Mouse (Mus musculus) midbrain, embryonic 15.5 days (tissue): ENCODE results near the gene Spata9. TPM values are rescaled to one million over a fixed set of nuclear protein-coding genes. Genes with fewer than 3 reads are reported as not detected.

Experiments
- ATAC-seq: fragments of 200-750 bp; cut with Nextera tagmentation; replicated peaks from 2 replicates; pipeline ENCODE4 v1.8.0; 2017; ENCODE audit warnings: moderate TSS enrichment
- H3K27ac ChIP-seq: fragments of 300-500 bp; sonication (generic); 2 replicates; pipeline ENCODE4 v1.5.1; 2015; ENCODE audit warnings: mild to moderate bottlenecking, inconsistent platforms
- H3K27me3 ChIP-seq: fragments of 300-500 bp; sonication (generic); replicated peaks from 2 replicates; pipeline ENCODE4 v1.6.1; 2015; ENCODE audit warnings: inconsistent platforms
- H3K36me3 ChIP-seq: fragments of 300-500 bp; sonication (generic); replicated peaks from 2 replicates; pipeline ENCODE4 v1.6.1; 2015; ENCODE audit warnings: inconsistent platforms
- H3K4me1 ChIP-seq: fragments of 300-500 bp; sonication (generic); 2 replicates; pipeline ENCODE4 v1.6.1; 2015; ENCODE audit warnings: inconsistent platforms
- H3K4me2 ChIP-seq: fragments of 300-500 bp; sonication (generic); 2 replicates; pipeline ENCODE4 v1.6.1; 2015; ENCODE audit warnings: inconsistent platforms, mild to moderate bottlenecking, moderate library complexity
- H3K4me3 ChIP-seq: fragments of 300-500 bp; sonication (generic); 2 replicates; pipeline ENCODE4 v1.5.1; 2015; ENCODE audit warnings: mild to moderate bottlenecking, inconsistent platforms
- H3K9ac ChIP-seq: fragments of 300-500 bp; sonication (generic); 2 replicates; pipeline ENCODE4 v1.6.1; 2015; ENCODE audit warnings: mild to moderate bottlenecking, inconsistent platforms
- H3K9me3 ChIP-seq: fragments of 300-500 bp; sonication (generic); 2 replicates; pipeline ENCODE4 v1.6.1; 2016; ENCODE audit warnings: inconsistent platforms
- WGBS: fragments of 180-500 bp; shearing (Covaris S2); methylation state at CpG from one replicate; pipeline ENCODE4 v1.1.7; 2015; ENCODE audit warnings: mixed read lengths; 5-methylcytosine and 5-hydroxymethylcytosine counted together
- polyA plus RNA-seq: library from polyadenylated mRNA; unstranded; fragments of >200 nt; fragmentation: Nextera tagmentation; extraction: Ambion mirVana; gene quantifications from 2 replicates; pipeline ENCODE4 v1.2.1, GENCODE M21; 2015

Spata9 gene
- polyA plus RNA-seq, 1 experiment from 2014 or later: 2.2 TPM

DNA sequence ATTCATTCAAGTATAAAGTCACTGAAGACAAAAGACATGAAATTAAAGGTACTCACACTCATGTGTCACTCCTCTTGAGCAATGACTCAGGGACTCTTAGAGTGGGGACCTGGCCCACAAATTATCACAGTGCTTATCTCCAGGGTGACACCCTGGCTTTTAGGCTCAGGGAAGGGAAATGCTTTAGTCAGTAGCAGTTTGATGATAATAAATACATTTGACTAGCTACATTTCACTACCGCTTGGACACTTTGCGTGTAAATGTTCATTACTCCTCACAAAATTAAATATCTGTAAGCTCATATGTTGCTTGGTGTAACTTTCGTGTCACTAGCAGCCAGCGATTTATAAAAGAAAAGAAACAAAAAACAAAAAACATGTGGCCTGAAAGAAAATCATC lies 50.5 kb downstream of the Spata9 start:
- Histone ChIP-seq H3K4me1 (peaks cover 9% of the 10 kb centered on the region), H3K27me3 (no peaks in the 10 kb centered on the region), H3K4me3 (peak overlapping the region; percentile 54), H3K9ac (peak overlapping the region; percentile 76; the same call in 1 of the 2 replicates), H3K27ac (peak overlapping the region; percentile 87), H3K9me3 (no peaks in the 10 kb centered on the region), H3K4me2 (peak overlapping the region; percentile 56), H3K36me3 (no peaks in the 10 kb centered on the region)
- WGBS: 82% methylated on average over 4 of the region's 4 CpGs
- no peak for ATAC-seq

DNA sequence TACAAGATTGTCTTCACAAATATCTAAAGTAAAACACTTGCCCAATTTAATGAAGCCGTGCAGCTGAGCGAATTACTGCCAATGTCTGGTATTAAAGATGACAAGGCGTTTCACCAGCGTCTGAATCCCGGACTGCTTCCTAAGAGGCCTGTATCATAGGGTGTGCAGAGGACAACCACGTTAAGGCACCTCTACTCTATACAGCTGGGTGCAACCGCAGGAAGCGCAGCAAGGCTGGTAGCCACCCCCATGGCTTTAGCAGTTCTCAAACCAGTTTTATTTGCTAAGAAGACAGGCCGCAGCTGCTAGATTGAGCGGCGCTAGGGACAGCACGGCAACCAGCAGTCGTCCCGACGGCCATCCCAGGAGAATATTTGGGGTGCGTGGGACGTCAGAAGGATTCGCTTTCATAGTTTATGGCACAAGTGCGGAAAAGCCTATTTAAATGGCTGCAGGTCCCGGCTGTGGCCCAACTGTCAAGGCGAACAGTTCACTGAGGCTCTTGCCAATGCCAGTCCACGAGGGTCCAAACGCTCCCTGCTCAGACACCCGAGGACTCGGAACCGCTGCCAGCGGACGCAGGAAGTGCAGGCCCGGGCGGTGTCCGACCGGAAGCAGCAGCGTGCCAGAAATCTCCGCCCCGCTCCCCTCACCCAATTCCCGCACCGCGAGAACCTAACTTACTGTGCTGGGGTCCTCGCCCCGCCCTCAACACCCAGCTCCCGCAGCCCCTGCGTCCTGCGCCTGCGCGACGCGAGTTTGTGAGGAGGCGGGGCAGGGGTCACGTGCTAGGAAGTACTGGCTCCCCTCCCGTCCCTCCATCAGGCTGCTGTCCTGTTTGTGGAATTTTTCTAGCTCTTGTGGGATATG lies 51.3 kb downstream of the Spata9 start, which contains the start of gene Rfesd:
TSS of gene Rfesd (minus strand) at position 746 of the 870 bp plus-strand sequence.
- H3K4me3 ChIP-seq: peak within 1 kb of the TSS; percentile 54
- peak within 1 kb of the TSS; percentile 56 for H3K4me2 ChIP-seq
- no peaks in the 10 kb centered on the region for H3K9me3 ChIP-seq
- H3K27ac ChIP-seq: peak within 1 kb of the TSS; percentile 87
- peak; percentile 100 for ATAC-seq
- peaks cover 9% of the 10 kb centered on the region for H3K4me1 ChIP-seq
- WGBS: under 1% methylated on average over 50 of the region's 50 CpGs
- no peaks in the 10 kb centered on the region for H3K27me3 ChIP-seq
- H3K36me3 ChIP-seq: no peaks in the 10 kb centered on the region
- peak within 1 kb of the TSS; percentile 76 for H3K9ac ChIP-seq

DNA sequence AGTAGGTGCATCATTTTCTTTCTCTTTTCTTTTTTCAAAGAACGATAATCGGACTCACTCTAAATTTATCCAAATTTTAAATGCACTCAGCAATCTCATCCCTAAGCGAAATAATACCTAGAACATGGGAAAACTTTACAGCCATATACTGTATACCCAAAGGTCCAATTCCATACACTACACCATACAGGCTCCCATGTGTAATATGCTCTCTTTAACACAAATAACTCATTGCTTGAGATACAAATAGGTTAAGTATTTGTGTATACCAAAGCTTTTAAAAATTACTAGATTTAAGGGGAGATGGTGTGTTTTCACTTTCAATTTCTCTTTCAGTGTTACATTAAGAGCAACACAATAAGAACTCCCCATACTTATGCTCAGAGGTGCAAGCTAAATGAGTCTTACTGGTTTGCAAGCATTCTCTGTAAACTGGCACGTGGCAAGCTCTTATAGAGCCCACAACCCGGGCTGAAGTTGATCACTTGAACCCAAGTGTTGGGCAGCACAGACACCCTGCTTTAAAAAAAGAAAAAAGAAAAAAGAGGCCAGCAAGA lies 52.0 kb downstream of the Spata9 start:
- peak overlapping the region; percentile 56 for H3K4me2 ChIP-seq
- WGBS: 45% methylated on average over 5 of the region's 5 CpGs
- peaks cover 9% of the 10 kb centered on the region for H3K4me1 ChIP-seq
- no peak overlapping the region for H3K27ac ChIP-seq
- no peaks in the 10 kb centered on the region for H3K27me3 ChIP-seq
- H3K36me3 ChIP-seq: no peaks in the 10 kb centered on the region
- H3K4me3 ChIP-seq: peak overlapping the region; percentile 54
- no peak overlapping the region; the same call in 1 of the 2 replicates for H3K9ac ChIP-seq
- peak; percentile 73 for ATAC-seq
- H3K9me3 ChIP-seq: no peaks in the 10 kb centered on the region

DNA sequence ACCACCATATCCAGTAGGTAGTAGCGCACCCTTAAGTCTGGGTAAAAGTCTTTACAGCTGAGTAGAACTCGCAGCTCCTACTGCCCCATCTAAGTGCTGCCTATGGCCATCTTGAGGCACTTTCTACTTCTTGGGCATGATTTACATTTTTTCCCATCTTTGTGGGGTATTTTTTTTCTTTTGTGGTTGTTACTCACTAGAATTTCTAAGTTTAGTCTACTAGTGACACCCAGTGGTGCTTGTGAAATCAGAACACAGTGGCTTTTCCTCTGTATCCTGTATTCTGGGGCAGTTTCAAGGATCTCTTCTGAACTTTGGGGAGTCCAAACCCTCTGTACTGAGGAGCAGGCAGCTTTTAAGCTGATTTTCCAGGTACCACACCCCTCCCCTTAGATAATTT lies 54.8 kb downstream of the Spata9 start:
- Histone ChIP-seq H3K36me3 (no peaks in the 10 kb centered on the region), H3K4me3 (no peak overlapping the region), H3K4me1 (peaks cover 9% of the 10 kb centered on the region), H3K4me2 (no peak overlapping the region), H3K27me3 (no peaks in the 10 kb centered on the region), H3K27ac (no peak overlapping the region), H3K9ac (no peak overlapping the region), H3K9me3 (no peaks in the 10 kb centered on the region)
- ATAC-seq: no peak
- 92% methylated on average over 2 of the region's 2 CpGs for WGBS

DNA sequence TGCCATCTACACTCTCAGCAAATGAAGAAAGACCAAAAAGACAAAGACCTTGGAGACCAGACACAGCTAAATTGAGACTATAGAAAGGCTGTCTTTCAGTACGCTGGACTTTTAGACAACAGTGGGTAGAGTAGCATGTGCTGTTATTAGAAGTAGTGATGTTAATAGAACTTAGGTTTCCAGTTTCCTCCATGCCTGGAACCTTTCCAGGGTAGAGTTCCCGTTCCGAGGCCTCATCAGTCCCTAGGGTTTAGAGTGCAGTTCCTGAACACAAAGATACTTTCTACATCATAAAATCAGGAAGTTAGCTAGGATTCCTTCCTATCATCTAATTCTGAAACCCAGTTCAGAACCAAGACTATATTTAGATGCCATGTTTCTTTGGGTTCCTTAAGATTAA lies 57.6 kb downstream of the Spata9 start:
- no peak for ATAC-seq
- Histone ChIP-seq H3K9me3 (no peaks in the 10 kb centered on the region), H3K4me3 (no peak overlapping the region), H3K4me2 (no peak overlapping the region), H3K4me1 (no peaks in the 10 kb centered on the region), H3K9ac (no peak overlapping the region), H3K36me3 (no peaks in the 10 kb centered on the region), H3K27me3 (no peaks in the 10 kb centered on the region), H3K27ac (no peak overlapping the region)
- WGBS: 90% methylated on average over 3 of the region's 3 CpGs

DNA sequence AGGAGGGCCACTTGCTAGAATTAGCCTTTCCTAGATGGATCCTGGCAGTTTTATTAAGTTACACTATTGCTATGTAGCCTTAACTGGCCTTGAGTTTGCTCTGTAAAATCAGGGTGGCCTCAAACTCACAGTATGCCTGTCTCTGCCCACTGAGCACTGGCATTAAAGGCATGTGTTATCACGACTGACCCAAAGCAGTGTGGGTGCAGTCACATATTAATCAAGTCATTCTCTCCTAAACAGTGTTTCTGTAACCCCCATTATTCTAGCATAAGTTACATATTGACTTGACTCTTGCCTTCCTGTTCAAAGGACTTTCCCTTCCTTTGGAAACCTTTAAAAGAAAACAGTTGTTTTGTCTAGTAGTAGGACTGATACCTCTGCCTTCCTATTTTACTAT lies 75.5 kb downstream of the Spata9 start:
- Histone ChIP-seq H3K9ac (no peak overlapping the region), H3K4me2 (no peak overlapping the region), H3K9me3 (no peaks in the 10 kb centered on the region), H3K4me1 (no peaks in the 10 kb centered on the region), H3K36me3 (no peaks in the 10 kb centered on the region), H3K4me3 (no peak overlapping the region), H3K27ac (no peak overlapping the region), H3K27me3 (no peaks in the 10 kb centered on the region)
- 65% methylated on average over 1 of the region's 1 CpGs for WGBS
- ATAC-seq: no peak

DNA sequence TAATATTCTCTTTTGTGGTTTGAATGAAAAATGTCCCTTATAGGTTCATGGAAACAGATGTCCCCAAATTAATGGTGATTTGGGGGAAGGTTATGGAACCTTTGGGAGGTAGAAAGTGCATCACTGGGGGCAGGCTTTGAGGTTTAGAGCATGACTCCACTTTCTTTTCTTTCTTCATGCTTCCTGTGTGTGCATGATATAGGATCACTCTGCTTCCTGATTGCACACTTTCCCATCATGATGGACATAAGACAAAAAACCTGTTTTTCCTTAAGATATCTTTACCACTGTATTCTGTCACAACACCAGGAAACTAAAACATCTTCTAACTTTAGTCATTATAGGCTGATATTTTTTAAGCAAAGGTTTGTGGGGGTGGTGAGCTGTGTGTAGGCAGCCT lies 78.0 kb downstream of the Spata9 start:
- H3K4me1 ChIP-seq: no peaks in the 10 kb centered on the region
- H3K4me2 ChIP-seq: no peak overlapping the region
- ATAC-seq: no peak
- H3K9ac ChIP-seq: no peak overlapping the region
- H3K36me3 ChIP-seq: no peaks in the 10 kb centered on the region
- H3K27me3 ChIP-seq: no peaks in the 10 kb centered on the region
- H3K27ac ChIP-seq: no peak overlapping the region
- H3K4me3 ChIP-seq: no peak overlapping the region
- H3K9me3 ChIP-seq: no peaks in the 10 kb centered on the region

Other genes with a start within 250 kb of the Spata9 start
- gene Glrx, start 127.3 kb upstream of the Spata9 start, polyA plus RNA-seq: 43.4 and 44.4 TPM in 2 replicates
- 22.9 and 23.2 TPM in 2 replicates for gene Rhobtb3, start 23.2 kb upstream of the Spata9 start, polyA plus RNA-seq
- 18.8 and 19.0 TPM in 2 replicates for gene Rfesd, start 51.6 kb downstream of the Spata9 start, polyA plus RNA-seq
- 2.5 and 2.6 TPM in 2 replicates for gene Gpr150, start 89.8 kb downstream of the Spata9 start, polyA plus RNA-seq
- 3.6 and 4.0 TPM in 2 replicates for gene Arsk, start 131.5 kb downstream of the Spata9 start, polyA plus RNA-seq
- 9.0 and 9.5 TPM in 2 replicates for gene Ttc37, start 131.6 kb downstream of the Spata9 start, polyA plus RNA-seq